13 mouse cellular contexts compared by ENCODE assay signal in genomic region chr8:27770803-27771202, GRCm38 (mm10).
DNase-seq lines count a peak whose midpoint lies in the region; TF ChIP-seq lines count a peak whose summit lies in the region.
"Had no signal": no experiment of that assay in that cellular context is flagged by ENCODE, and none has a peak within 500 bp of the region (broad histone marks: within the 10 kb centered on the region; RNA-seq: fewer than 3 reads in every experiment).

No protein-coding gene starts in this region.

- peak; percentile 5 to 18 for DNase-seq in layer of hippocampus, postnatal 14 days (ENCODE audit: low spot score in 2 of 2)
- DNase-seq in layer of hippocampus, postnatal 25 days (ENCODE audit: extremely low spot score in 1 of 2, low spot score in 1 of 2) = no peak
- peak; percentile 9 for DNase-seq in forelimb bud, embryonic 11.5 days (ENCODE audit: low read depth, low spot score)
- peak; percentile 46 for DNase-seq in mesoderm, embryonic 11.5 days (ENCODE audit: low read depth, low spot score)
- no peak for DNase-seq in left cerebral cortex, adult 2 months (ENCODE audit: extremely low spot score in 1 of 2, low spot score in 2 of 2)
- DNase-seq in left cerebral cortex, adult 9 months (ENCODE audit: low spot score in 2 of 2) = no peak
- no peak for DNase-seq in kidney, adult 2 months
- DNase-seq: adrenal gland, adult 2 months; cerebellum, adult 2 months; lung, adult 2 months; right cerebral cortex, postnatal 14 days had no signal

- no peak for TF ChIP-seq CTCF in left cerebral cortex, adult 2 months (IDR thresholded peaks at IDR 0.05)
- no peak for TF ChIP-seq CTCF in kidney, adult 2 months (conservative IDR thresholded peaks at IDR 0.05; ENCODE audit: insufficient read depth, insufficient read length, low read depth, low read length)

- WGBS in kidney, adult 2 months = 53% methylated on average over 8 of the region's 8 CpGs

- TF ChIP-seq POLR2A in kidney, adult 2 months (IDR thresholded peaks at IDR 0.05; ENCODE audit: low read depth, low read length) = no peak

- intact Hi-C loops in left cerebral cortex, adult 2 months (cut with DNase I) = no loop called here

- H3K27me3 ChIP-seq in kidney, adult 2 months (replicated peaks; ENCODE audit: control insufficient read depth, insufficient read depth, low read length) = no peaks in the 10 kb centered on the region

- no peak overlapping the region for H3K27ac ChIP-seq in left cerebral cortex, adult 2 months
- H3K27ac ChIP-seq in kidney, adult 2 months (ENCODE audit: insufficient read depth, low read depth, low read length) = no peak overlapping the region

- no peaks in the 10 kb centered on the region for H3K36me3 ChIP-seq in kidney, adult 2 months (ENCODE audit: control insufficient read depth, insufficient read depth, low read length)

- no peaks in the 10 kb centered on the region for H3K4me1 ChIP-seq in kidney, adult 2 months (ENCODE audit: control insufficient read depth, insufficient read depth, low read length)

- H3K4me3 ChIP-seq in left cerebral cortex, adult 2 months = no peak overlapping the region
- no peak overlapping the region for H3K4me3 ChIP-seq in kidney, adult 2 months (ENCODE audit: insufficient read depth, low read depth, low read length)
- H3K4me3 ChIP-seq: erythroblast, embryonic 14.5 days; myocyte had no signal

Comparison
In these comparisons a context has a peak if more than half of its experiments do, and no peak if none do; other contexts are left out.
1. DNase-seq: peak in layer of hippocampus, postnatal 14 days (2 of 2), forelimb bud, embryonic 11.5 days (single experiment) and mesoderm, embryonic 11.5 days (single experiment); none in layer of hippocampus, postnatal 25 days (0 of 2), left cerebral cortex, adult 2 months (0 of 2), left cerebral cortex, adult 9 months (0 of 2) and kidney, adult 2 months (single experiment).